Mouse (Mus musculus) heart, adult 2 months (tissue): ENCODE data around the gene Vmn1r221.
"Not testable (repeated sequence)": the region's sequence is repeated elsewhere in the genome, so short reads cannot be mapped to it uniquely, and the experiment has no call there.

Source experiments
- CTCF ChIP-seq: fragments of 200-600 bp; IDR thresholded peaks from 2 replicates; pipeline ENCODE4 v1.8.1; 2022; ENCODE audit warnings: antibody characterized with exemption, mild to moderate bottlenecking, moderate library complexity
- POLR2A ChIP-seq: fragments of 200-500 bp; IDR thresholded peaks from 2 replicates; pipeline ENCODE4 v1.6.1; 2011; ENCODE audit warnings: mild to moderate bottlenecking, low read depth, low read length, control low read depth; ENCODE audit not compliant: insufficient read depth

- TF ChIP-seq POLR2A, CTCF: not testable (repeated sequence)
These were observed 10.0 kb upstream of the Vmn1r221 start for GRCm38 (mm10) chr13:23203885-23204284.
